Comparison of ENCODE assay signal across 8 mouse cellular contexts in genomic region chr12:4548053-4549013, GRCm38 (mm10). TPM values are rescaled to one million over a fixed set of nuclear protein-coding genes. Genes with fewer than 3 reads are reported as not detected.
DNase-seq lines count a peak whose midpoint lies in the region.

No protein-coding gene starts in this region.

- H3K9me3 ChIP-seq in megakaryocyte, embryonic 14.5 days: no peaks in the 10 kb centered on the region

- H3K36me3 ChIP-seq in megakaryocyte, embryonic 14.5 days (replicated peaks; ENCODE audit: low read length): no peaks in the 10 kb centered on the region

- peaks cover 2% of the 10 kb centered on the region for H3K27me3 ChIP-seq in megakaryocyte, embryonic 14.5 days (replicated peaks)

- peaks cover 19% of the 10 kb centered on the region for H3K4me1 ChIP-seq in megakaryocyte, embryonic 14.5 days

- peak overlapping the region; percentile 85 for H3K4me3 ChIP-seq in megakaryocyte, embryonic 14.5 days (replicated peaks)

- peak; percentile 90 for DNase-seq in ZHBTc4 (ENCODE audit: low read depth, low spot score)
- DNase-seq in cerebellum, postnatal 36 days: peak; percentile 67 to 75
- peak; percentile 73 for DNase-seq in gastrocnemius, postnatal 10 days
- DNase-seq in induced T-regulatory cell, adult 2 months (ENCODE audit: low read depth): peak; percentile 88
- peak; percentile 41 to 56 for DNase-seq in left cerebral cortex, adult 8-10 months (ENCODE audit: low spot score in 2 of 2)
- peak; percentile 81 to 90 for DNase-seq in right cerebral cortex, adult 2 months (ENCODE audit: low spot score in 2 of 2)
- peak; percentile 60 for DNase-seq in urinary bladder, postnatal 25 days (ENCODE audit: low spot score)

RNA-seq across cellular contexts. Expression of gene Itsn2, which starts 44.1 kb away (rescaled TPM):
- 10 to 100 TPM; 24.5 to 33.2 TPM for total RNA-seq in gastrocnemius, postnatal 10 days (2021)
- 10 to 100 TPM; 65.5 to 75.0 (median 69.1) TPM for total RNA-seq in left cerebral cortex, adult 8-10 months (2022)
- 8.9 and 11.5 TPM in 2 replicates for polyA plus RNA-seq in megakaryocyte, embryonic 14.5 days (2012; ENCODE audit: insufficient read depth, low replicate concordance)

RNA-seq across cellular contexts. Expression of gene Gm3625, which starts 44.4 kb away (rescaled TPM):
- not detected for total RNA-seq in gastrocnemius, postnatal 10 days (2021)
- total RNA-seq in left cerebral cortex, adult 8-10 months (2022): not detected
- polyA plus RNA-seq in megakaryocyte, embryonic 14.5 days (2012; ENCODE audit: insufficient read depth, low replicate concordance): not detected in 2 replicates

Comparison
In these comparisons a context has a peak if more than half of its experiments do, and no peak if none do; other contexts are left out.
1. Peak in every context shown above with its lines: DNase-seq and H3K4me3 ChIP-seq.